Mouse (Mus musculus) liver, adult 2 months (tissue): ENCODE results near the gene Hmgn1.

Source experiments
- CTCF ChIP-seq: fragments of 200-500 bp; IDR thresholded peaks from 2 replicates; pipeline ENCODE4 v1.5.1; 2011; ENCODE audit warnings: low read depth, low read length, control low read depth
- POLR2A ChIP-seq: fragments of 200-500 bp; IDR thresholded peaks from 2 replicates; pipeline ENCODE4 v1.6.1; 2011; ENCODE audit warnings: low read length, control low read depth; ENCODE audit not compliant: insufficient read depth; ENCODE audit errors: extremely low read depth

DNA sequence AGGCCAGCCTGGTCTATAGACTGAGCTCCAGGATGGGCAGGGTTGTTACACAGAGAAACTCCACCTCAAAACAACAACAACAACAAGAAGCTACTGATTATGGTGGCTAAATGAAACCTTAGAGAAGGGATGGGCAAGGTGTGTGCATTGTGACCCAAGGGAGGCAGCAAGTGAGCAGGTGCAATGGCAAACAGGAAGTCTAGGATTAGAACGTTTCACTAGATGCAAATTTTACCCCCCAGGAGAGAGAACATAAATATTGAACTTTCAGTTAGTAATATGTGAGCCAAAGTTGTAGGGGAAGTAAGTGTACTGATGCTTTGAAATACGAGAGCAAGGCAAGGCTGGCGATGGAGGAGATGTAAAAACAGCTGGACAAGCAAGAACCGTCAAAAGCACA lies 17.9 kb downstream of the Hmgn1 start:
- TF ChIP-seq CTCF (no peak), POLR2A (no peak)
